Mouse (Mus musculus) liver, embryonic 14.5 days (tissue): ENCODE measurements around the gene Ccdc113. TPM values are rescaled to one million over a fixed set of nuclear protein-coding genes. Genes with fewer than 3 reads are reported as not detected.

ENCODE experiments used
- ATAC-seq: fragments of 200-750 bp; cut with Nextera tagmentation; 2 replicates; pipeline ENCODE4 v1.8.0; 2017; ENCODE audit warnings: moderate number of reproducible peaks, mild to moderate bottlenecking, moderate library complexity; ENCODE audit not compliant: insufficient read depth
- DNase-seq, 3 experiments: peaks; one replicate each; pipeline ENCODE4 v3.0.0-alpha.2; 2012 to 2013; ENCODE audit warnings: low read depth in 3 of 3, low spot score in 3 of 3
- H3K27ac ChIP-seq: fragments of 300-500 bp; sonication (generic); 2 replicates; pipeline ENCODE4 v1.5.1; 2014; ENCODE audit warnings: moderate library complexity, mild to moderate bottlenecking, control low read depth, inconsistent platforms
- H3K27me3 ChIP-seq: fragments of 300-500 bp; sonication (generic); 2 replicates; pipeline ENCODE4 v1.6.1; 2014; ENCODE audit warnings: mild to moderate bottlenecking, low read length, moderate library complexity; ENCODE audit not compliant: control insufficient read depth, insufficient read depth
- H3K36me3 ChIP-seq: fragments of 300-500 bp; sonication (generic); replicated peaks from 2 replicates; pipeline ENCODE4 v1.6.1; 2014; ENCODE audit warnings: low read depth; ENCODE audit not compliant: control insufficient read depth, insufficient read depth
- H3K4me1 ChIP-seq, 2 experiments: fragments of 200-500 bp in 1 of 2; fragments of 300-500 bp in 1 of 2; sonication (generic) in 1 of 2; replicated peaks; 2 replicates each; pipeline ENCODE4 v1.6.1; 2012 to 2014; ENCODE audit warnings: antibody characterized with exemption in 1 of 2, inconsistent platforms in 1 of 2, low read length in 1 of 2; ENCODE audit not compliant: control insufficient read depth in 2 of 2, insufficient read depth in 2 of 2
- H3K4me2 ChIP-seq: fragments of 300-500 bp; sonication (generic); 2 replicates; pipeline ENCODE4 v1.6.1; 2014; ENCODE audit warnings: low read depth, mild to moderate bottlenecking, control low read depth, moderate library complexity
- H3K4me3 ChIP-seq, 2 experiments: fragments of 200-500 bp in 1 of 2; fragments of 300-500 bp in 1 of 2; sonication (generic) in 1 of 2; 2 replicates each; pipeline ENCODE4 v1.5.1; 2012 to 2014; ENCODE audit warnings: low read depth in 2 of 2, low read length in 2 of 2, mild to moderate bottlenecking in 2 of 2, control low read depth in 1 of 2, inconsistent platforms in 1 of 2, moderate library complexity in 1 of 2; ENCODE audit not compliant: insufficient read depth in 1 of 2
- H3K9ac ChIP-seq: fragments of 300-500 bp; sonication (generic); replicated peaks from 2 replicates; pipeline ENCODE4 v1.6.1; 2014; ENCODE audit warnings: mild to moderate bottlenecking, control low read depth, moderate library complexity
- H3K9me3 ChIP-seq: fragments of 300-500 bp; sonication (generic); 2 replicates; pipeline ENCODE4 v1.6.1; 2016; ENCODE audit warnings: low read length, mixed read lengths; ENCODE audit not compliant: control insufficient read depth
- CTCF ChIP-seq: IDR thresholded peaks from 2 replicates; pipeline ENCODE4 v1.5.1; 2016; ENCODE audit warnings: antibody characterized with exemption, low read depth, control low read depth
- EP300 ChIP-seq: IDR thresholded peaks from 2 replicates; pipeline ENCODE4 v1.6.1; 2016; ENCODE audit warnings: antibody characterized with exemption, low read depth
- WGBS: fragments of 180-500 bp; shearing (Covaris S2); extraction: QIAGEN DNeasy Blood & Tissue Kit; methylation state at CpG from one replicate; pipeline ENCODE4 v1.1.7; 2014; ENCODE audit not compliant: insufficient replicate concordance; 5-methylcytosine and 5-hydroxymethylcytosine counted together
- polyA plus RNA-seq, 2 experiments: library from polyadenylated mRNA; depleted of rRNA in 1 of 2; stranded (reverse) in 1 of 2; unstranded in 1 of 2; fragments of >200 nt; fragmentation: Nextera tagmentation in 1 of 2; extraction: Ambion mirVana in 1 of 2; gene quantifications; 2 replicates each; pipeline versions ENCODE4 v1.2.1 to v1.2.3; 2012 to 2014

Ccdc113 gene
- polyA plus RNA-seq (2012; rRNA removed) (not detected in 2 replicates), polyA plus RNA-seq (2014; fragmentation: Nextera tagmentation; extraction: Ambion mirVana) (not detected in 2 replicates)

GRCm38 (mm10) chr8:95533584-95534387 is at the start of gene Ccdc113:
Gene Ccdc113 (plus strand): TSS chr8:95534085.
- Histone ChIP-seq H3K36me3 (no peaks in the 10 kb centered on the region), H3K9me3 (no peaks in the 10 kb centered on the region), H3K9ac (no peak within 1 kb of the TSS), H3K4me2 (peak within 1 kb of the TSS; percentile 53), H3K4me1 (0 out of 4 replicates have a peak, but pooled peaks cover 0 to 2% of the 10 kb centered on the region in 2 experiments), H3K4me3 (peak within 1 kb of the TSS; percentile 27 to 46), H3K27me3 (no peaks in the 10 kb centered on the region), H3K27ac (no peak within 1 kb of the TSS)
- ATAC-seq (no peak), DNase-seq (peak in 2 of 3 experiments; percentile 3 to 26)
- 0 out of 2 replicates have a peak, but pooled peaks have one; percentile 13 for TF ChIP-seq CTCF
- no peak for TF ChIP-seq EP300
- 8% methylated on average over 33 of the region's 33 CpGs for WGBS

- peaks cover 8 to 12% of the 10 kb centered on the region in 2 experiments for H3K4me1 ChIP-seq
- H3K9ac ChIP-seq = peak overlapping the region; percentile 94
- DNase-seq = no peak
- H3K36me3 ChIP-seq = peaks cover 16% of the 10 kb centered on the region
- no peak overlapping the region for H3K27ac ChIP-seq
- peak; percentile 64 for ATAC-seq
- H3K4me3 ChIP-seq = peak overlapping the region; percentile 94 to 99
- H3K27me3 ChIP-seq = no peaks in the 10 kb centered on the region
- H3K9me3 ChIP-seq = no peaks in the 10 kb centered on the region
- peak overlapping the region; percentile 93 for H3K4me2 ChIP-seq
- TF ChIP-seq EP300 (no peak), CTCF (0 out of 2 replicates have a peak, but pooled peaks have one; percentile 32)
- WGBS = under 1% methylated on average over 72 of the region's 95 CpGs
Measured at GRCm38 (mm10) chr8:95487800-95488697, 45.8 kb upstream of the Ccdc113 start.

GRCm38 (mm10) chr8:95488698-95489332 is 45.1 kb upstream of the Ccdc113 start:
- H3K36me3 ChIP-seq = peaks cover 12% of the 10 kb centered on the region
- TF ChIP-seq CTCF (peak; percentile 76), EP300 (no peak)
- no peak overlapping the region for H3K27ac ChIP-seq
- H3K9me3 ChIP-seq = no peaks in the 10 kb centered on the region
- H3K4me1 ChIP-seq = peaks cover 8 to 12% of the 10 kb centered on the region in 2 experiments
- DNase-seq = peak; percentile 60 to 66 (median 65)
- peak overlapping the region; percentile 93 for H3K4me2 ChIP-seq
- H3K4me3 ChIP-seq = peak overlapping the region; percentile 94 to 99
- H3K9ac ChIP-seq = peak overlapping the region; percentile 94
- H3K27me3 ChIP-seq = no peaks in the 10 kb centered on the region
- WGBS = 2% methylated on average over 21 of the region's 42 CpGs
- peak; percentile 88 for ATAC-seq

- peak within 1 kb of the TSS; percentile 64 for H3K4me2 ChIP-seq
- H3K27ac ChIP-seq = no peak within 1 kb of the TSS
- H3K27me3 ChIP-seq = no peaks in the 10 kb centered on the region
- no peak for TF ChIP-seq EP300
- no peak for TF ChIP-seq CTCF
- H3K9me3 ChIP-seq = no peaks in the 10 kb centered on the region
- 56% methylated on average over 5 of the region's 5 CpGs for WGBS
- H3K4me3 ChIP-seq = peak within 1 kb of the TSS; percentile 70 to 99
- peaks cover 8 to 12% of the 10 kb centered on the region in 2 experiments for H3K4me1 ChIP-seq
- peaks cover 8% of the 10 kb centered on the region for H3K36me3 ChIP-seq
- no peak for DNase-seq
- H3K9ac ChIP-seq = peak within 1 kb of the TSS; percentile 94
- ATAC-seq = no peak
Measured at GRCm38 (mm10) chr8:95490006-95490405, 43.9 kb upstream of the Ccdc113 start, which contains the start of gene Csnk2a2. Gene Csnk2a2 (minus strand): TSS chr8:95490039.
